Mouse (Mus musculus): ENCODE measurements around the gene Chrna9.

Chrna9 gene

GRCm38 (mm10) chr5:66013999-66014398 is 79.3 kb downstream of the Chrna9 start:
- DNase-seq (ENCODE audit: low spot score in 2 of 2), result no peak

- no peak for DNase-seq (ENCODE audit: low spot score in 2 of 2)
Measured at GRCm38 (mm10) chr5:66014437-66014836, 79.7 kb downstream of the Chrna9 start.

DNA sequence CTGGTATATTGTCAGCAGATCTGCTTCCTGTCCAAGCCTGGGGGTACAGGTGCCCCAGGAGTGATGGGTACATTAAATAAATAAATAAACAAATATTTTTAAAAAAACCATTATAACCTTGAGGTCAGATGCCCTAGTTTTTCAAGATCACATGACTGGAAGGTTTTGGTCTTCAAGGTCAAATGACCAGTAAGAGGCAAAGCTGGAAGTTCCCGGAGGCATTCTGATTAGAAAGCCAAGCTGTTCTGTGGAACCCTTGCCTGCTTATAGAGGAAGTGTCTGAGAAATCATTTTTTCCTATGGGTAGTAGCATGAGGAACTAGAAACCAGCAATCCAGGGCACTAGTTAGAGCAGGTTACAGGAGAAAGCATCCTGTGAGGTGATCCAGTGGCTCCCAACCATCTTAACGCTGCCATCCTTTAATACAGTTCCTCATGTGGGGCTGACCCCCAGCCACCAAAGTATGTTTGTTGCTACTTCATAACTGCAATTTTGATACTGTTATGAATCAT is 80.8 kb downstream of the Chrna9 start:
- DNase-seq (ENCODE audit: low spot score in 2 of 2), result no peak

DNA sequence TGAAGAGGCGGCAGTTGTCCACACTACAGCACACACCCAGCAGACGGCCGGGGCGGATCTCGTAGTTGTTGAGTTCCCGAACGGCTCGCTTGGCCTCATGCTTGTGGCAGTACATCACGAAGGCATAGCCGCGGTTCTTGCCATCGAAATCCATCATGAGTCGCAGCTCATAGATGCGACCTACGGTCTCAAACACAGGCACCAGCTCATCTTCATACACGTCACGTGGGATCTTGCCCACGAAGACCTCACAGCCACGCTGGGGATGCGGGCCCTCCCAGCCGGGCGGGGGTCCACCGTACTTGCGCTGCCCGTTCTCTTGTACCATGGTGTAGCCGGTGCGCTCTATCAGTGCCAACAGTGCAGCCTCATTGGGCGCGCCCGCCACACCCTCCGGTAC is 92.1 kb downstream of the Chrna9 start:
- DNase-seq (ENCODE audit: low spot score in 2 of 2), result no peak

All from frontal cortex, postnatal 36 days (tissue).